Mouse (Mus musculus) ZHBTc4 (cell line): Measurements from ENCODE around the gene Hacd3.

Experiments used
- DNase-seq: peaks from one replicate; pipeline ENCODE4 v3.0.0-alpha.2; 2011; ENCODE audit warnings: low read depth, low spot score

Gene Hacd3

GRCm38 (mm10) chr9:64952055-64952454 is 69.4 kb downstream of the Hacd3 start:
- DNase-seq = no peak

GRCm38 (mm10) chr9:64951161-64951657 is 70.3 kb downstream of the Hacd3 start, which contains the start of gene Slc24a1:
Gene Slc24a1 (minus strand): TSS chr9:64951607.
- peak; percentile 72 for DNase-seq

DNA sequence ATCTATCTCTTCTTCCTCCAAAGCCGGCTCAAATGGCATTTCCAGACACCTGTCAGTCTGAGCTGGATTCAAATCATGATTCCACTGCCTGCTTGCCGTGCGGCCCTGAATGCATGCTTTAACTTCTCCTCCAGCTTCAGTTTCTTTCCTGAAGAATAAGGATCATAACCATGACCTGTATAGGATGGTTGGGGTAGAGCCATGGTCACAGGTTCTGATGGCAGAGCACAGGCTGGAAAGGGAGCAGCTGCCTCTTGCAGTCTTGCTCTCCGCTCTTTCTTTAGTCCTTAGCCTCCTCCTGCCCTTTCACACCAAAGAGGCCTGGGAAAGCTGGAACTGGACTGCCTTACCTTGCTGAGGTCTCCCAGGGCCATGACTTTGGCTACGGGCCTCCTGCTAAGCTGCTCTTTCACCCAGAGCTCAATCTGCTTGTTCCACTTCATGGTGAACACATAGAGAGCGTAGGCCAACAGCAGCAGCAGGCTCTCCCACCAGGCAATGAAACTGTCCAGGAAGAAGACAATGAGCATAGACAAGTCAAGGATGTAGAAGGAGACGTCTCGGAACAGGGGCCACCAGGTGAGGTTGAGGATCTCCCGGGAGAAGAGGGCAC is 73.9 kb downstream of the Hacd3 start:
- peak; percentile 34 for DNase-seq

DNA sequence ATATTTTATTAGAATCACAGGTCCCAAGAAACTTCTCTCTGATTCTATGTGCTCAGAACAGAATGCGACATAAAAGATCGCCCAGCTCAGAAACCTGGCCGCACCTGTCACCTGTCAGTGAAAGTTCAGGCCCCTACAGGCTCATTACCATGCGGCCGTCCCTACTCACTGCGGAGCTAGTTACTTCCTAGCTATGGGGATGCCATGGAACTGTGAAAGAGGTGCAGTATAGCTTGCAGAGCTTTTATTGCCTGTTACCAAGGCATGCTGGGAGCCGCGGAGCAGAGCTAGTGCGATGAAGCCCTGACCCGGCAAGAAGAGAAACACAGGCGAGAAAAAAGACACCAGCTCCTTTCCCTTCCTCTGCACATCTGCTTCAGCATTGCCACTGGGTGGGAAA is 77.5 kb downstream of the Hacd3 start:
- DNase-seq = no peak

DNA sequence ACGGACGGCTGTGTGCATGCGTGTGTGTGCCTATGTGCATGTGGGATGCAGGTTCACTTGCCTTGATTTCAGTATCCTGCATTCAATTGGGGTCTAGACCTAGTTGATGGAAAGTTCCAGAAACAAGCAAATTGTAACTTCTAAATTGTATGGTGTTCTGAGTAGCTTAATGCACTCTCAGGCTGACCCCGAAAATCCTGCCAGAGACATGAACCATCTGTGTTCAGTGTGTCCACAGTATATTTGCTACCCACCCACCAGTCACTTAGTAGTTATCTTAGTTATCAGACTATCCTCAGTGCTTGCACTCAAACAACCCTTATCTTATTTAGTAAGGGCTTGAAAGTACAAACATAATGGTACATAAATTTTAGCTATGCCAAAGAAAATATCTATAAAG is 79.8 kb downstream of the Hacd3 start:
- no peak for DNase-seq

GRCm38 (mm10) chr9:64940731-64941346 is 80.7 kb downstream of the Hacd3 start:
- DNase-seq = no peak

DNA sequence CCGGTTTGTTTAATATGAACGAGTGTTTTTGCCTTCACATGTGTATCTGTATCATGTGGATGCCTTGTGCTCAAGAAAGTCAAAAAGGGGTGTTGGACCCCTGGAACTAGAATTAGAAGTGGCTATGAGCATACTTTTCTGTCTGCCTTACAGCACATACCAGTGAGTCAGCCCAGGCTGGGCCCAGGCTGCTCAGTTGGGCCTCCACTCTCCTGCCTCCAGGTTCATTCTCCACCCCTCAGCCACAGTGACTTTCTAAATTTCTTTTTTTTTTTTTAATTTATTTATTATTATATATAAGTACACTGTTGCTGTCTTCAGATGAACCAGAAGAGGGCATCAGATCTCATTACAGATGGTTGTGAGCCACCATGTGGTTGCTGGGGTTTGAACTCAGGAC is 81.7 kb downstream of the Hacd3 start:
- DNase-seq = no peak

DNA sequence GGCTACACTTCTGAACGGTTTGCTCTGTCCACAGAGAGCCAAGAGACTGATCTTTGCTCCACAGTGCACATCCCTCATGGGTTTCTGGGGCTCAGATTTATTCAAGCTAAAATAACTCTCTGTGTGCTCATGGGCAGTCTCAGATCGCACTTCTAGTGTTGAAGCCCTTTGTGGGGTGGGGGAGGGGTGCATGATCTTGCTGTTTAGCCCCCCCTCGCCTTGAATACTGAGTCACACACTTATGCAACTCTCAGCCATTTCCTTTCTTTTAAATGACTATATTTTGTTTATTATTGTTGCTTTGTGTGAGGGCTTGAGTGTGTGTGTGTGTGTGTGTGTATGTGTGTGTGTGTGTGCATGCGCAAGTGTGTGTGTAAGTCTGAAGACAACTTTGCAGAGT is 82.2 kb downstream of the Hacd3 start:
- DNase-seq = no peak

GRCm38 (mm10) chr9:64938535-64938934 is 83.0 kb downstream of the Hacd3 start:
- no peak for DNase-seq

- DNase-seq = peak; percentile 45
Measured at GRCm38 (mm10) chr9:64937491-64937890, 84.0 kb downstream of the Hacd3 start.
